Mouse (Mus musculus) regulatory T cell (primary cell): ENCODE measurements around the gene Kctd20.

Experiments
- in situ Hi-C: fragments of 300-600 bp; cut with MboI, MseI; formaldehyde crosslinking; loops from one replicate; pipeline ENCODE4 v1.15.1; 2025; ENCODE audit warnings: high pct_unique_total_duplicates

Kctd20 gene

GRCm38 (mm10) chr17:28932274-28932673 lies 19.5 kb upstream of the Kctd20 start:
- in situ Hi-C loops, result no loop called here

DNA sequence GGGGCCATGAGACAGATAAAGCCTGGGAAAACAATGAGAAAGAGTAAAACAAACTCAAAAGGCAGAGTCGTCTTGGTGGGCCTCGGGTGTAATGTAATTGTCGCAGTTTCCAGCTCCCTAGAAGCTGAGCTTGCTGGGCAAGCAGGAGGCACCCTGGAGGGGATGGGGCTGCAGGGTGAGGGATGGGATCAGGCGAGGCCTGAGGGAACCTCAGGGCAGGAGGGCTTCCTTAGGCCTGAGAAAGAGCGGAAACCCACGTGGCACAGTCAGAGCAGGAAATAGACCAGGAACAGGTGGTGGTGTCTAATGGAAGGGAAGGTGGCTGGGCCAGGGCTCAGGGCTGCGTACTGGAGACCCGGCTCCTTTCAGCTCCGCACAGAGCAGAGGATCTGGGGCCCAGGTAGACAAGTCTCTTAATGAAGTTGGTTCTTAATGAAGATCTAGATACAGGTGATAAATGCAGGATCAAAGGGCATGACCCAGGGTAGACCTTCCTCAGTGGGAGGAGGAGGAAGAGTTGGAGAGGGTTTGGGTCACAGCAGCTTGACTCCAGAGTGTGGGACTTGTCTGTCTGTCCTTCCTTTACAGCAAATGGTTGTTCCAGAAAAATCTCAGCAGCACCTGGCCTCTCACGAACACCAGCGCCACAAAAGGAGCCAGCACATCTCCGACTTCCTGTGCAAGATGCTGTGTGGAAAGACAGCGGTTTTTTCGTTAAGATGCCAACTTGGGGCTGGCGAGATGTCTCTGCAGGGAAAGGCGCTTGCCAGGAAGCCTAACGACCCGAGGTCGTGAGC lies 17.4 kb upstream of the Kctd20 start:
- in situ Hi-C loops, result no loop called here

GRCm38 (mm10) chr17:28936133-28936532 lies 15.6 kb upstream of the Kctd20 start:
- in situ Hi-C loops, result no loop called here

DNA sequence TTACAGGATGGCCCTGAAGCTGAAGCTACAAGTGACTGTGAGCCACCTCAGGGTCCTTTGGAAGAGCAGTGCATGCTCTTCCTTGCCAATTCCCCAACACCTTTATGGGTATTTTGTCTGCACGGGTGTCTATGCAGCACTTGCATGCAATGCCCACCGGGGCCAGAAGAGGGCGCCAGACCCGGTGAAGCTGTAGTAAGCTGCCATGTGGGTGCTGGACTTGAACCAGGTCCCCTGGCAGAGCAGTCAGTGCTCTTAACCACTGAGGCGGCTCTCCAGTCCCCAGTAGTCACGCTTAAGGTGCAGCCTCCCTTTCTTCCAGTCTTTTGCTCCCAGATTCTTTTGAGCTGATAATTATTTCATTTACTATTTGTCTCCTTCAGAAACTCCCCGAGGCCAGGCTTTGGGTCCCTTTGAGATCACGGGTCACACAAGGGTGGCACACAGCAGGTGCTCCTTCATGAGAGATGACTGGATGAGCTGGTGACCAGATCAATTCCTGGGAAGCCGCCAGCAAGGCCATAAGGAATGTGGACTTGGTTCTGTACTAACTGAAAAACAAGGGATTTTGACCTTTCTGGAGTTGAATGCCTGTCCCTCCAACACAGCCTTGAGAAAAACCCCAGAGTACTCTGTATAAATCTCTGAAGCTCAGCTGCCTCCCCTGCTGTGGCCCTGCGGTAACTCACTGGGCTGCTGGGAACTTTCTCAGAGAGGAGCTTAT lies 15.0 kb upstream of the Kctd20 start:
- in situ Hi-C loops, result no loop called here

- in situ Hi-C loops, result no loop called here
Observed at GRCm38 (mm10) chr17:28940776-28941555, 10.8 kb upstream of the Kctd20 start.

- in situ Hi-C loops, result no loop called here
Observed at GRCm38 (mm10) chr17:28942101-28942500, 9.6 kb upstream of the Kctd20 start.

DNA sequence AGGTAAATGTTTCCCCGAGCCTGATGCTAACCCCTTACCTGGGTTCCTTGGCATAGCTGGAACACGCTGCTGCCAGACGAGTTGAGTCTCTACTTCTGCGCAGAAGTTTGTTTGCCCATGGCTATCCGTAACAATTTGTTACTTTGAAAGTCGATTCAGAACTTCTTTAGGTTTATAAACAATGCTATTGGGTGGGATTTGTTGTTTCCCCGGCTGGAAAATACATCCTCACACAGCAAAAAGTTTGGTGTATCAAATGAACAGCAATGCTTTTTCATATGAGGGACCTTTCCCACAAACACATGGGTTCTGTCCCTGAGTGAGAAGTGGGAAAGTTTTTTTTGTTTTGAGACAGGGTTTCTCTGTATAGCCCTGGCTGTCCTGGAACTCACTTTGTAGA lies 8.0 kb upstream of the Kctd20 start, which contains the start of gene Pxt1:
Pxt1 (minus strand) TSS at position 101 of the 400 bp plus-strand sequence.
- in situ Hi-C loops, result no loop called here

GRCm38 (mm10) chr17:28944481-28944880 lies 7.3 kb upstream of the Kctd20 start:
- in situ Hi-C loops, result no loop called here

- in situ Hi-C loops, result no loop called here
Observed at GRCm38 (mm10) chr17:28947011-28947939, 4.5 kb upstream of the Kctd20 start.

DNA sequence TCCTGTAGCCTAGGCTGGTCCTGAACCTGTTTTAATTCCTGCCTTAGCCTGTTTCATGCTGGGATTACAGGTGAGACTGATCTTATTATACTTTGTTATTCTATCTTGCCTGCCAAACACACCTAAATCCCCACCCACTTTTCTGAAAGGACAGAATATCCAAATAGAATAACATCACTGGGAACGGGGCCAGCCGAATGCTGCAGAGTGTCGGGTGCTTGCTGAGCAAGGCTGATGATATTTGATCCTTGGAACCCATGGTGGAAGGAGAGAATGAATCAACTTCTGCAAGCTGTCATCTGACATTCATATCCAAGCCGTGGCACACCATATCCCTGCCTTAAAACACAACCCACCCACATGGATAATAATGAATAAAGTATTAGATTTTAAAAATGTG lies 3.1 kb upstream of the Kctd20 start:
- in situ Hi-C loops, result no loop called here

DNA sequence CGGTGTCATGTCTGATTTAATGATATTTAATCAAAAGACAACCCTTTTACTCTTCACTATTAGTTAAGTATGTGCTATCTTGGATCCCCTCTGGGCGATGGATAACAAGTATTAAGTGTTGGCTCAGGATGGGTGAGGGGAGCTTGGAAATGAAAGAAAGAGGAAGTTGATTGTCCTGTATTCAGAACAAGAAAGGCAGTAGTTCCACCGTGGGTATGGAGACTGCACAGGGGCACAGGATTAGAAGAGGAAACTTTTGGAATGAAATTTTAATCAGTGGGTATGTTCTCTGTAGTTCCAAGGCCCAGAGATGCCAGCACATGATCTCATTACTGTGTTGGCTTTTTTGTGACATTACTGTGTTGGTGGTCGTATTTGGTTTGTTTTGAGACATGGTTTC lies 999 bp upstream of the Kctd20 start:
- in situ Hi-C loops, result no loop called here

GRCm38 (mm10) chr17:28953251-28953650 lies 1.5 kb downstream of the Kctd20 start:
- in situ Hi-C loops, result no loop called here

DNA sequence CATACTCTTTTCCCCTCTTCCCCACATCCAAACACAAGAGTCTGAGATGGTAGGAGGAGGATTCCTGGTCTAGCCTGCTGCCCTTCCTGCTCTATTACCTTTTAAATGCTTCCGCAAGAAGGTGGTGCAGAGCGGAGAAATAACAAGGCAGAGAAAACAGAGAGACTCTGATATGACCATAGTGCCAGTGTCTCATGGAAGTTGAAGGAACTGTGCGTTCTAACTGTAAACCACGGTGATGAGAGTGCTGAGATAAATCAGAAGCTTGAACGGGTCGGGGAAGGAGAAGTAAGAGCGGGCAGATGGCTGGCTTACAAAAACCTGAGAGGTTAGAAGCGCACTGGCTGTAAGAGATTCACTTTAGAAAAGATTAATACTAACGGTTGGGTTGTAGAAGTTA lies 2.7 kb downstream of the Kctd20 start:
- in situ Hi-C loops, result no loop called here

DNA sequence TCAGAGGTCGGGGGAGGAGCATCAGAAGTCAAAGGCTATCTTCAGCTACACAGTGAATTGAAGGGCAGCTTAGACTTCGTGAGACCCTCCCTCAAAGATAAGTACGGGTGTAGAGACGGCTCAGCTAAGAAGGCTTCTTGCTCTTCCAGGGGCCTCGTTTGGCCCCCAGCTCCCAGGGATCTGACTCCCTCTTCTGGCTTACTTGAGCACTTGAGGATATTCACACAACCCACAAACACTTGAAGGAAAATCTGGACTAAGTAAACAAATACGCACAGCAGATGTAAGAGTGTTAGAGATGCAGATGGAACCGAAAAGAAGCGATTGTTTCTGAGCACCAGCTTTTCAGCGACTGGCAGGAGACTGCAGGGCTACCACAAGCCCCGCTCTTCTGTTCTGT lies 8.8 kb downstream of the Kctd20 start:
- in situ Hi-C loops, result no loop called here

- in situ Hi-C loops, result no loop called here
Observed at GRCm38 (mm10) chr17:28961596-28961995, 9.8 kb downstream of the Kctd20 start.

DNA sequence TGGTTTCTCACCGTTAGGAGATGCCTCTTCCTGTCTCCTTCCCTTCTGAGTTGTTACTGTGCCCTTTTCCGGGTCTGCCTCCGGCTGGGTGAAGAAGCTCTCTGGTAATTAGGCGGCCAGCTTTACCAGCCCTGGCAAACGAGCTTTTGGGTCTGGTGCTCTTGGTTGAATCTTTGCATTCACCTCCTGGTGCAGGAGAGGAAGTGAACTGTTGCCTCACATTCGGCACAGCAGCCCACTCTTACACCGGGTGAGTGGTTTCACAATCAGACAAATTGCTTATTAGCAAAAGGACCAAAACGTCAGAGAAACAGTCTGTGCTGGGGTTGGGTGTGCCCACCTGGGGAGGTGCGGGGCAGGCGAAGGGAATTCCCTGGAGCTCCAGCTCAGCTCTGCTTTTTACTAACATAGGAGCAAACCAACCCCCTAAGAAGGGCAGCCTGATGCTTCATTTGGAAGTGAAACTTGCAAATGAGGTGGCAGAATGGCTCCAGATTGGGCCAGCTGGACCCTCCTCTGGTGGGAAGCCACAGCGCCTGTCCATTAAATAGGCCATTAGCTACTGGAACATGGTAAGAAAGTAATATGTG lies 15.4 kb downstream of the Kctd20 start:
- in situ Hi-C loops, result no loop called here

GRCm38 (mm10) chr17:28970122-28970521 lies 18.4 kb downstream of the Kctd20 start:
- in situ Hi-C loops, result no loop called here

DNA sequence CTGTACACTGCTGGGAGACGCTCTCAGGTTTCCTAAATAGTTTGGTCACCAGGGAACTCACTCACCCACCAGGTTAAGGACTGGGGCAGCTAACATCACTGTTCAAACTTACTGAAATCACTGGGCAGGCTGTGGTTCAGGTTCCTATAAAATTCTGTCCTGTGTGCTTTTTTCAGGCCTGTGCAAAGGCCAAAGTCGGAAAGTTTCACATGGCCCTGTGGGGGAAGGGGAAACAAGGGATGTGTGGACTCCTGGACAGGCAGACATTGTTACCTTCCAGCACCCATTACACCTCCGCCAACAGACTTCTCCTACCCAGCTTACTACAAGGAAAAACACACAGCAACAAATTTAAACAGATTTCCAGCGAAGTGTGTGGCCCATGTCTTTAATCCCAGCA lies 27.3 kb downstream of the Kctd20 start:
- in situ Hi-C loops, result no loop called here

GRCm38 (mm10) chr17:28981081-28981480 lies 29.3 kb downstream of the Kctd20 start:
- in situ Hi-C loops, result no loop called here

DNA sequence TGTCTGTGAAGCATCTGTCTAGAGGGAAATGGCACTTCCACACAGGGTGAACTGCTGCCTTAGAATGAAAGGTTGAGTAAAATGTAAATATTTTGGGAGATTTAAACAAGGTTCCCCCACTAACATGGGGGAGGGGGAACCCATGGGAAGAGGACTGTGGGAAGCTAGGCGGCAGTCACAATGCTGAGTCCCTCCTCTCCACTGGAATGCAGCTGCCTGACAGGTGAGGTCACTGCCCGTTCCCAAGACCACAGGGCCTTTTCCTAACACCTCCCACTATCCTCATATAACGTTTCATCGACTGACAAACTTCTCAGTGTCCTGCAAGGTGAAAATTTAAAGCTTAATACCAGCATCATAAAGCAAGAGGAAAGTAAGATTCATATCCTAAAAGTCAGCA lies 30.8 kb downstream of the Kctd20 start:
- in situ Hi-C loops, result no loop called here
